Mouse (Mus musculus): Measurements from ENCODE around the gene Nfatc2ip.
"Not testable (repeated sequence)": the region's sequence is repeated elsewhere in the genome, so short reads cannot be mapped to it uniquely, and the experiment has no call there.

Gene Nfatc2ip

GRCm38 (mm10) chr7:126408686-126409085, 12.1 kb upstream of the Nfatc2ip start:
- no peak for DNase-seq (ENCODE audit: low spot score)

DNA sequence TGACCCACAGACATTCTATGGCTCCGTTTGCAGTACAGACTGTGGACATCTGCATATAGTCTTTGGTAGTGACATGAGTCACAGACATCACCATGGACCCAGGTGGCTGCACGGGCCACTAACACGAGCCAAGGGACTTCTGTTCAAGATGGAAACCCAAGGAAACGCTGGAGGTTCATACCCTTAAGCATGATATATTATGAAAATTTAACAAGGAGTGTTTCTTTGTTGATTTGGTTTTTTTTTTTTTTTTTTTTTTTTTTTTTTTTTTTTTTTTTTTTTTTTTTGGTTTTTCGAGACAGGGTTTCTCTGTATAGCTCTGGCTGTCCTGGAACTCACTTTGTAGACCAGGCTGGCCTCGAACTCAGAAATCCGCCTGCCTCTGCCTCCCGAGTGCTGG, 6.0 kb upstream of the Nfatc2ip start:
- not testable (repeated sequence) for DNase-seq (ENCODE audit: low spot score)

DNA sequence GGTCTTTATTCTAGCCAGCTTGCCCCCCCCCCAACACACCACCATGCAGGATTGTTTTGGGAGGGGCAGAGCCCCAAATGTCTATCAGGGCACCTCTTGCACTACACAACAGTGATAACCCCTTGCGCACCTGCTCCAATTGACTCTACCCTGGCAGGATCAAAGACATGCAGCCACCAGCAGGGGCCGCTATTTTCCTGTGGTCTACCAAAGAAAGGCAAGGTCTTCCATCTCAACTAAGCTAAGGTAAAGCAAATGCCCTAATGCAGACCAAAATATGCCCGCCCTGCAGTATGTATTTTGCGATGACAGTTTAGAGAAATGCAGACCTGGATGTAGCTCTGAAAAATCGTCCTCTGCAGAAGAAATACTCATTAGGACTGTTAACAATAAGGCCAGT, 3.0 kb upstream of the Nfatc2ip start:
- peak; percentile 90 for DNase-seq (ENCODE audit: low spot score)

GRCm38 (mm10) chr7:126397822-126398221, 1.3 kb upstream of the Nfatc2ip start:
- DNase-seq (ENCODE audit: low spot score), result no peak

- DNase-seq (ENCODE audit: low spot score), result no peak
These were observed 684 bp upstream of the Nfatc2ip start for GRCm38 (mm10) chr7:126397221-126397620.

GRCm38 (mm10) chr7:126392086-126392884, 4.3 kb downstream of the Nfatc2ip start:
- DNase-seq (ENCODE audit: low spot score), result not testable (repeated sequence)

- no peak for DNase-seq (ENCODE audit: low spot score)
These were observed 8.4 kb downstream of the Nfatc2ip start for GRCm38 (mm10) chr7:126388185-126388584.

DNA sequence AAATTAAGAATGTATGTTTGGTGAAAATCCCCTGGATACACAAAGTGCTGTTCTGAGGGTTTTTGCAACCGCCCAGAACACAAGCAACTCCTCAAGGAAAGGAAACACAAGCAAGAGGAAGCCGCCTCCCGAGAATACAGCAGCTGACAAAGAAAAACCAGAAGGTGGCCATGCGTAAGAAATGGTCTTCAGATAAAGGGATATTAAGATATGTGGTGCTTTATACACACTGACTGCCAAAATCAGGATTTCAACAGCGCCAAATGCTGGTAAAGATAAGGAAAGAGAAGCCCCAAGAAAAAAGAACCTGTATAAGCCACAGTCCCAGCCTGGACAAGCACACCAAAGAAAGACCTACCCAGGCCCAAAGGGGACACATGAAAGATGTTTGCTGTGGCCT, 13.0 kb downstream of the Nfatc2ip start:
- DNase-seq (ENCODE audit: low spot score), result no peak

DNA sequence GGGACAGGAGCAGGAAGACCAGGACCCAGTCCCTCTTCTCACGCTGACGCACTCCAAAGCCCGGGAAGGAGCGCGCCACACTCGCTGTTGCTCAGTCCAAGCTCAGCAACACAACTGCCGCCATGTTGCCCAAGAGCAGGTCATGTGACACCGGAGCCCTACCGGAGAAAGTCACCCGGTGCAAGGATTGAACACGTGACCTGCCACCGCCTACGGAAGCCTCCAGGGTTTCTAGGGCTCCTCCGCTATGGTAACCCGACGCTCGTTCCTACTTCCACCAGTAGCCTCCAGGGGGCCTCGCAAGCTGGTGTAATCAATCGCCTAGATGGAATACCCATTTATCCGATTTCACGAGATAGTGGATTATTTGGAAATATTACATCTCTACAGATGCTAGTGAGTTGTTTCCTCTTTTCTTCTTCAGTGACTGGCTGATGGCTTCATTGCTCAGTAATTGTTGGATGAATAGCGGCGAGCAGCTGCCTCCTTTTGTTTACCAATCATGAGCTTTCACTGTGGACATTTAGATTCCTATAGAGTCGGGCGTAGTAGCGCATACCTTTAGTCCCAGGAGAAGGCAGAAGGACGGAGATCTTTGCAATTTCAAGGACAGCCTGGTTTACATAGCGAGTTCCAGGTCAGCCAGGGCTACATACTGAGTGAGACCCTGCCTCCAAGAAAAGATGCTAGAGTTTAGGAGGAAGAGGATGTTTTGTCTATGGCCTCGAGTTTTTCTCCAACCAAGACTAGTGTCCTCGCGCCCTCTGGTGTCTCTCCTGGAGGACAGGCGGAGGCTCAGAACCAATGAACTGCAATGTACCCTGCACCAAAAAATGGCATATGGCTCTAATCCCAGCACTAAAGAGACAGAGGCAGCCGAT, 19.0 kb downstream of the Nfatc2ip start, which contains the start of gene Spns1:
Spns1 (minus strand) TSS at position 173 of the 881 bp plus-strand sequence.
- peak; percentile 99 for DNase-seq (ENCODE audit: low spot score)

DNA sequence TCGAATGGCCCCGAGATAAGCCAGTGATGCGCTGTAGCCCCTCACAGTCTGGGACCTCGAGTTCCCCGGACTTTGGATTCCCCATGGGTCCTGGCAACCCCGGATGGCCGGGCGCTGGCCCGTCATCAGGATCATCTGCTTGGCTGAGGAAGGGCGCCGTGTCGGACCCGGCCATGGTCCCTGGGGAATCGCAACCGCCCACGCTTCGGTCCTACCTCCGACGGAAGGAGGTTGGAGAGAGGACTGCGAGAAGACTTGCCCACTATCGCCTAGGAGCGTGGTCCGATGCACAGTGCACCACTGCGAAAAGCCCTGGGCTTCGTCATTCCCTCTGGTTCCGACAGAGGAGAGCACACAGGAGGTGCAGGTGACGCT, 19.6 kb downstream of the Nfatc2ip start:
- DNase-seq (ENCODE audit: low spot score), result no peak

GRCm38 (mm10) chr7:126375012-126375411, 21.5 kb downstream of the Nfatc2ip start:
- no peak for DNase-seq (ENCODE audit: low spot score)

GRCm38 (mm10) chr7:126374526-126374925, 22.0 kb downstream of the Nfatc2ip start:
- DNase-seq (ENCODE audit: low spot score), result no peak

GRCm38 (mm10) chr7:126373007-126373406, 23.5 kb downstream of the Nfatc2ip start:
- no peak for DNase-seq (ENCODE audit: low spot score)

- no peak for DNase-seq (ENCODE audit: low spot score)
These were observed 27.1 kb downstream of the Nfatc2ip start, which contains the start of gene Lat for GRCm38 (mm10) chr7:126369393-126369792. Gene Lat (minus strand): TSS chr7:126369570.

GRCm38 (mm10) chr7:126368367-126368766, 28.2 kb downstream of the Nfatc2ip start:
- DNase-seq (ENCODE audit: low spot score), result no peak

- no peak for DNase-seq (ENCODE audit: low spot score)
These were observed 28.9 kb downstream of the Nfatc2ip start for GRCm38 (mm10) chr7:126367636-126368035.

DNA sequence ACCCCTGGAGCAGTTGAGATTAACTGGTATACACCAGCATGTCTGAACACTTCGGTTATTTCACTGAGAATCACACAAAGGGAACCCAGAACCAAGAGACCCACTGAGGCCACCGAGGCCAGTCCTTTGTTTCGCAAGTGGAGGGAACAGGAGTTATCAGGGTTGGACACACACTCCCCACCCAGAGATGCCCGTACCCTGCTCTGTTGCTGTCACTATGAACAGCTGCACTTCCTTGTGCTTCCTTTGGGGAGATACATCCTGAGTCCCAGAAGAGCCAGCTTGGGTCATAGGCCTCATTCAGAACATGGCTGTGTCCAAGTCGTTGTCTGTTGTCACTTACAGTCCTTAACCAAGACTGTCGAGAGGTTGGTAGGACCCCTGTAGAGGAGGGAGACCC, 33.5 kb downstream of the Nfatc2ip start:
- no peak for DNase-seq (ENCODE audit: low spot score)

DNA sequence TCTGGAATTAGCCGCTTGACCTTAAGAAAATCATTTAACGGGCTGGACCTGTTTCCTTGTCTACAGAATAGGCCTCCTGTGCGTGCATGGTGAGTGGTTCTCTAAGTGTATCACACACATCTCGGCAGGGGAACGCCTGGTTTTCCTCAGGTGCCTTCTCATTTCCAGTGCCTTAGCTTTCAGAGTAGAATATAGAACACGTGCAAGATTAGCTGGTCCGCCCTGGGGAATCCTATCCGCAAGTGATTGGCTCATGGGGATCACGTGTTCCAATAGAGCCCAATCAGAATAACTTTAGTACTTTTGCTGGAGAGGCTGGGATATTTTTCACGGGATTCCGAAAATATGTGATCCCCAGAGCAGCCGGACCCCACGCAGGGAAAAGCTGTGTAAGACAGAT, 37.5 kb downstream of the Nfatc2ip start:
- no peak for DNase-seq (ENCODE audit: low spot score)

- no peak for DNase-seq (ENCODE audit: low spot score)
These were observed 38.1 kb downstream of the Nfatc2ip start for GRCm38 (mm10) chr7:126358413-126358812.

DNA sequence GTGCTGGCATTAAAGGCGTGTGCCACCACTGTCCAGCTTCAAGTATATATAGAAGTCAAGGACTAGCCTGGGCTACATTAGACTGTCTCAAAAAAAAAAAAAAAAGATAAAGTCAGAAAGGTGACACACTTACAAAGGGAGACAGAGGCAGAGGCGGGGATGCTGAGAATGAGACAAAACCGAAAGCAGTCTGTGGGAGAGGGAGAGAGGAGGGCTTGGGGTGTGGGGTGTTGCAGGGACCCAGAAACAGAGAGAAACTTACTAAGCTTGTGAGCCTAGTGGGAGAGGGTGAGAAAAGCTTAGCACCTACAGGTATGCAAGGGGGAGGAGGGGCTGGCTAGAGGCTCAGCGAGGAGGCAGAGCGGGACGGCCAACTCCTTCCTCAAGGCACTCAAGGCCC, 38.7 kb downstream of the Nfatc2ip start:
- no peak for DNase-seq (ENCODE audit: low spot score)

DNA sequence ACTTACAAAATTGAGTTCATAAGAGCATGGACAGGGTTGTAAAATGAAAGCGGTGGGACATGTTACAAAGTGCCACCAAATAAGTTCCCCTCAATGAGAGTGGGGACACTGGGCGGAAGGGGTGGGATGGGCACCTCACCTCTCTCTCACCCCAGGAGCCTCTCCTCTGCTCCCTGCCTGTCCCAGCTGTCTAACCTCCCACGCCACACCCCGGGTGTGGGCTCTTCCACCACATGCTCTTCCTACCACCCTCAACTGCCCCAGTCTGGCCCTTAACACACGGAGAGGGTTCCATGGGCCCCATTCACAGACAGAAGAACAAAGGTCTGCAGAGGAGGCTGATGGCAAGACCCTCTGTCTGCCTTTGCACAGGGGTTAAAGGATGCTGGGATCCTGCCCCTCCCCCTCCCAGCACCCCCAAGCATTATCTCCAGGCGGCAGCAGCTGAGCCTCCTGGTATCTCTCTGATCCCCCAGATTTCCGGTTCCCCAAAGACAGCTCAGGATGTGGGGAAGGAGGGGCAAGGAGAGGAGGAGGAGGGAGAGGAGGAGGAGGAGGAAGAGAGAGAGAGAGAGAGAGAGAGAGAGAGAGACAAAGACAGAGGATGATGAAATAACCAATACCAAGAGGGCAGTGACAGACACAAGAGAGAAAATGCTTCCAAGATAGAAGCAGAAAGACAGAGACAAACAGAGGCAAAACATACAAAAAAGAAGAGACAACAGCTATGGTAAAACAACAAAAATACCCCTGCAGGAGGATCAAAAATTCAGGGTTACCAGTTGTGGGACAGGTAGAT, 39.5 kb downstream of the Nfatc2ip start:
- no peak for DNase-seq (ENCODE audit: low spot score)

Data from embryo, embryonic 10.5 days (tissue).